Mouse (Mus musculus) yolk sac, embryonic 10.5 days (tissue): ENCODE data around the gene Irf2bp2.

ENCODE experiments used
- DNase-seq: peaks from one replicate; pipeline ENCODE4 v3.0.0-alpha.2; 2017; ENCODE audit warnings: low spot score

The Irf2bp2 gene

GRCm38 (mm10) chr8:126586599-126587577 lies 6.9 kb downstream of the Irf2bp2 start:
- peak; percentile 22 for DNase-seq

GRCm38 (mm10) chr8:126586101-126586500 lies 7.7 kb downstream of the Irf2bp2 start:
- DNase-seq = no peak

GRCm38 (mm10) chr8:126585561-126586031 lies 8.2 kb downstream of the Irf2bp2 start:
- no peak for DNase-seq

- no peak for DNase-seq
These were observed 8.9 kb downstream of the Irf2bp2 start for GRCm38 (mm10) chr8:126584844-126585231.

GRCm38 (mm10) chr8:126583971-126584843 lies 9.6 kb downstream of the Irf2bp2 start:
- DNase-seq = peak; percentile 83

GRCm38 (mm10) chr8:126583534-126583933 lies 10.3 kb downstream of the Irf2bp2 start:
- peak; percentile 63 for DNase-seq

GRCm38 (mm10) chr8:126583018-126583417 lies 10.8 kb downstream of the Irf2bp2 start:
- no peak for DNase-seq

GRCm38 (mm10) chr8:126582509-126582908 lies 11.3 kb downstream of the Irf2bp2 start:
- peak; percentile 44 for DNase-seq

- no peak for DNase-seq
These were observed 12.1 kb downstream of the Irf2bp2 start for GRCm38 (mm10) chr8:126581662-126582061.

GRCm38 (mm10) chr8:126580826-126581225 lies 13.0 kb downstream of the Irf2bp2 start:
- no peak for DNase-seq

- DNase-seq = no peak
These were observed 13.7 kb downstream of the Irf2bp2 start for GRCm38 (mm10) chr8:126580086-126580485.

- no peak for DNase-seq
These were observed 15.1 kb downstream of the Irf2bp2 start for GRCm38 (mm10) chr8:126578641-126579040.

- no peak for DNase-seq
These were observed 16.9 kb downstream of the Irf2bp2 start for GRCm38 (mm10) chr8:126576919-126577318.

GRCm38 (mm10) chr8:126576086-126576485 lies 17.7 kb downstream of the Irf2bp2 start:
- DNase-seq = no peak

- no peak for DNase-seq
These were observed 18.7 kb downstream of the Irf2bp2 start for GRCm38 (mm10) chr8:126574882-126575637.

- DNase-seq = peak; percentile 80
These were observed 19.9 kb downstream of the Irf2bp2 start for GRCm38 (mm10) chr8:126573878-126574277.

- DNase-seq = no peak
These were observed 20.6 kb downstream of the Irf2bp2 start for GRCm38 (mm10) chr8:126573079-126573694.

- DNase-seq = no peak
These were observed 22.6 kb downstream of the Irf2bp2 start for GRCm38 (mm10) chr8:126571065-126571660.

- no peak for DNase-seq
These were observed 23.2 kb downstream of the Irf2bp2 start for GRCm38 (mm10) chr8:126570521-126571040.

GRCm38 (mm10) chr8:126570046-126570445 lies 23.7 kb downstream of the Irf2bp2 start:
- no peak for DNase-seq

GRCm38 (mm10) chr8:126569638-126570037 lies 24.1 kb downstream of the Irf2bp2 start:
- DNase-seq = no peak
